Mouse (Mus musculus) neutrophil, adult 5-6 weeks (primary cell): ENCODE data around the gene Tbx1. TPM values are rescaled to one million over a fixed set of nuclear protein-coding genes. Genes with fewer than 3 reads are reported as not detected.

Source experiments
- ATAC-seq: fragments of 151-379, 151-347 bp; 2 replicates; pipeline ENCODE4 v1.8.0; 2017; ENCODE audit warnings: mild to moderate bottlenecking, moderate TSS enrichment; ENCODE audit not compliant: insufficient number of reproducible peaks, poor library complexity, low FRiP score, severe bottlenecking; ENCODE audit errors: extremely low read depth
- total RNA-seq: library from RNA; stranded (forward); fragments of 200-1000 nt; gene quantifications from 2 replicates; pipeline ENCODE4 v1.2.3, GENCODE M21; 2017

Gene Tbx1
- total RNA-seq, 1 experiment from 2014 or later, result not detected

DNA sequence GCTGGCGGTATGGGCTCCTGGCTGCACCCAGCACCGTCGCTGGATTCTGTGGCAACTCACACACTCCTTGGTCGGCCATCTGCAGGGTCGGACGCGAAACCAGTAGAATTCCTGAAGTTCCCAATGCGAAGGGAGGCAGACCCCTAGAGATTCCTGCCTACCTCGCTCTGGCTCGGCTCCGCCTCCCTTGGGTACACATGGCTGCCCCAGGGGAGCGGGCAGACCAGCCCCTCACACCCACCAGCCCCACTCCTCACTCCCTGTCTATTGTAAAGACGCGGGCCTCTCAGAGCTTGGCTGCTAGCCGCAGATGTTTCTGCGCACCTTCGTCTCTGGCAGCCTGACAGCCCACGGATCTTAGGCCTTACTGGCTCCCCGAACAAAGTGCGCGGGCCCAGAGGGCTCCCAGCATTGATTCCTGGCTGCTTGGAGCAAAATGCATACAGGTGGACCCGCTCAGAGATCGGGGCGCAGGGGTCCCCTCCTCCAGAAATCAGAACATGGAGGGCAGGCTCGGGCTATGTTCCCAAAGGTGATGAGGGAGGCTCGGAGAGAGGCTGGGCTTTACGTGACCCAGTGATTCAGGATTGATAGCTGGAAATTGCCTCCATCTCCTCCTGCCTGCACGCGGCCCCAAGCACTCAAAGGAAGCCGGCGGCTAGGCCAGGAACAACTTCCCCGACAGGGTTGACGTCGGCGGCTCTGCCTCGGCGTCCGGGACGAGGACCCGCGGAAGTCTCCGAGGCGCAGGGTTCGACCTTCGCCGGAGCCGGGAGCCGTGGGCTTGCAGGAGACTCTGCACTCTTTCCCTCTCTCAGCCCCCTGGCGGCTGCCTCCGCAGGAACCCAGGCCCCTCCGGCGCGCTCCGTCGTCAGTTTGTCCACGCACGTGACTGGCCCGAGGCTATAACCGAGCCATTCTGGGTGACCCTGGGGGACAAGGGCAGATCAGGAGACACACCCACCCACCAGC, 862 bp upstream of the Tbx1 start:
- no peak for ATAC-seq

- no peak for ATAC-seq
Observed at GRCm38 (mm10) chr16:18589080-18589621, 1.3 kb downstream of the Tbx1 start.

DNA sequence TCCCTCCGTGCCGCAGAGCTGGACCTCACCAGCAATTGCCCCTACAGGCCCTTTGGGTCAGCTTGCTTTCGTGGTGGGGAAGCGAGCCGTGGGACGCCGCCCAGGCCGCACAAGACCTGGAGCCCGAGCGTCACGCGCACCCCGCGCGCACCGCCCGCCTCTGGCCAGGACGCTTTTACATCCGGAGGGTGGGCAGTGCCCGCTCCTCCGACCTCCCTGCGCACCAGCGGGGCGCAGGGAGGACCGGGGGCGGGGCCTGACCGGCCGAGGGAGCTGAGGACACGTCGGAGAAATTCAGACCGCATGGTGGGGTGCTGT, 1.8 kb downstream of the Tbx1 start:
- no peak for ATAC-seq

DNA sequence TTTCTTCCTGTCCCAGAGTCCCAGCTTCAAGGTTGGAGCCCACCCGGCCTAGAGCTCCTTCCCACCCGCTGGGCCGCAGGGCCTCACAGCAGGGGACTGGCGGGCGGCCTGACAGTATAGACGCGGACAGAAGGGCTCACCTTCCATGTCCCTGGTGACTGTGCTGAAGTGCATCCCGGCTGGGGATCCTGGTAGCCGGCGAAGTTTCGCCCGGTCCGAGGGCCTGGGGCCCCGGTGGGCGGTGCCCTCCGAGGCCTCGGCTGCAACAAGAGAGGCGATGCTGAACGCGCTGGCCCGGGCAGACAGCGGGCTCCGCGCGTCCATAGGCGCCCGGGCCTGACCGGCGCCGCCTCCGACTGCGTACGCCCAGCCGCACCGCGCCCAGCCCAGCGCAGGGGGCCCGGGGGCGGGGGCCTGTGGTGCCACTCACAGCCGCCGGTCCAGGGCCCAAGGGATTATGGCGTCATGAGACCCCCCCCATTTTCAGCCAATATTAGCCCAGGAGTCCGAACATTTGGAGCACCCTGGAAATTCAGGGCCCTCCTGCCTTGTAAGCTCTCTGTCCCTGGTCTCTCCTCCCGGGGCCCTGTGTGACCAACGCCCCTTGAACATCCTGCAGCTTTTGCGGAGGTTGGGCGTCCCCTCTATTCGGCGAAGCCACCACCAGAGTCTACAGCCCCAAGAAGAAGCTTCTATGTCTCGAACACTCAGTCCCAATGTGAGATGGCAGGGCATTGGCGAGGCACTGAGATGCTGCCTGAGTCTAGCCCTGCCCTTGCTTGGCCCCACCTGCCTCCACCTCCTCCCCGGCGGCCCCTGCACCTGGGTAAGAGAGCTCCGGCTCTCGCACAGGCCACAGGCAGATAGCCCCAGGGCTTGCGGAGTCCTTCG, 2.4 kb downstream of the Tbx1 start:
- ATAC-seq, result no peak

GRCm38 (mm10) chr16:18586906-18587546, 3.4 kb downstream of the Tbx1 start:
- no peak for ATAC-seq

GRCm38 (mm10) chr16:18586076-18586905, 4.2 kb downstream of the Tbx1 start:
- ATAC-seq, result no peak

- ATAC-seq, result no peak
Observed at GRCm38 (mm10) chr16:18585676-18586075, 4.8 kb downstream of the Tbx1 start.

DNA sequence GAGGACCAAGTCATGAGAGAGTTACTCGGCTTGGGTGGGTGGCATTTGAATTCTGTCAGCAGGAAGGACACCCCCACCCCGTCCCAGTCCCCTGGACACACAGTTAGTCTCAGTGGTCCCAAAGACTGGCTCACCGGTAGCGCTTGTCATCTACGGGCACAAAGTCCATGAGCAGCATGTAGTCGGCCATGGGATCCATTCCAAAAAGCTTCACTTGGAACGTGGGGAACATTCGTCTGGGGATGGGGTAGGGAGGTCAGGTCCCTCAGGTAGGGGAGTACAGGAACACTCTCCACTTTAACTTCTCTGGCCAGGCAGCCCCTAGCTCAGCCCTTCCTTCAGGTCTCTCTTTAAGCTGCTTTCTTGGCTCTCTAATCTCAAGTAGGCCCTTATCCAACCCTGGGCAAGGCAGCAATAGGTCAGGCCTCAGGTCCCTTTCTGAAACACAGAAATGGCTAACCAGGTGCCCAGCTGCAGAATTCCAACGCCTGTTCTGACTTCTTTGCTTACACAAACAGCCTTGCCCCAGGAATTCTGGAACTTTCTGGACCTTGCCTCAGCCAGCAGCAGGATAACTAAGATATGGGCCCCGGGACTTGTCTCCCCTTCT, 5.5 kb downstream of the Tbx1 start:
- no peak for ATAC-seq

DNA sequence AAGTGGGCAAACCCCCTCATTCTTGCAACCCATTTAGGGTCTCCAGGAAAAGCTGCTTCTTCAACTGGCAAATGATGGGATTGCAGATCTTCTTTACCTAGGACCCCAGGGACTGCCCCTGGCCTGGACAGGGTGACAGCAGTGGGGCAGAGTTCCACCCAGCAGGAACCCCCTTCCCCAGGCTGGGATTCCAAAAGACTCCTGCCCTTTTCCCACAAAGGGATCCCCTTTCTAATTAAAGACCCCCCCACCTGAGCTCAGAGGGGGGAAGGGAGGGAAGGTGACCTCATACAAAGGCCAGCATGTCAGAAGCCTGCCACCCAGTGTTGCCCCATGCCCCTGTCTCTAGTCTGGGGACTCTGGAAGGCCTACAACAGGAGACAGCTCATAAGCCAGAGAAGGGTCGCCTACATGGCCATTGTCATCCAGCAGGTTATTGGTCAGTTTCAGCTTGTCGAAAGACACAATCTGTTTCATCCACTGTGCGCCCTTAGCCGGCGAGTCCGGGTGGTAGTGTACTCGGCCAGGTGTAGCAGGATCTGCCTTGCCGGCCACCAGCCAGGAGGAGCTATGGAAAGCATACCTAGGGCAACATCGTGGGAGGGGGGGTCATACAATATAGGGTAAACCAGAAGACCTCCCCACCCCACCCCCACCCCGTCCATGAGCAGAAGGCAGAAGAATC, 6.7 kb downstream of the Tbx1 start:
- ATAC-seq, result no peak

DNA sequence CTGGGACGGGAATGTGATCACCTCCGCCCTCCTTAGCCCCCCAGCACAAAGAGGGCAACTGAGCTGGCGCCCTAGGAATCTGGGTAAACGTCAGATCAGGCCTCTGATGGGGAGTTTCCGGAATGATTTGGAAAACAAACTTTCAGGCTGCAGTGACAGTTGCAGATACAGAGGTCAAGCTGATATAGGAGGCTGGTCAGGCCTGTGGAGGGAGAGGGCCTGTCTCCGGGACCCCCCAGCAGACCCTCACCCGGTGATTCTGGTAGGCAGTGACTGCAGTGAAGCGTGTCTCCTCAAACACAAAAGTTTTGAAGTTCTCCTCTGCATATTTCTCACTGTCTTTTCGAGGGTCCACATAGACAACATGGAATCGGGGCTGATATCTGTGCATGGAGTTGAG, 7.3 kb downstream of the Tbx1 start:
- no peak for ATAC-seq

- ATAC-seq, result no peak
Observed at GRCm38 (mm10) chr16:18582426-18583148, 7.9 kb downstream of the Tbx1 start.

DNA sequence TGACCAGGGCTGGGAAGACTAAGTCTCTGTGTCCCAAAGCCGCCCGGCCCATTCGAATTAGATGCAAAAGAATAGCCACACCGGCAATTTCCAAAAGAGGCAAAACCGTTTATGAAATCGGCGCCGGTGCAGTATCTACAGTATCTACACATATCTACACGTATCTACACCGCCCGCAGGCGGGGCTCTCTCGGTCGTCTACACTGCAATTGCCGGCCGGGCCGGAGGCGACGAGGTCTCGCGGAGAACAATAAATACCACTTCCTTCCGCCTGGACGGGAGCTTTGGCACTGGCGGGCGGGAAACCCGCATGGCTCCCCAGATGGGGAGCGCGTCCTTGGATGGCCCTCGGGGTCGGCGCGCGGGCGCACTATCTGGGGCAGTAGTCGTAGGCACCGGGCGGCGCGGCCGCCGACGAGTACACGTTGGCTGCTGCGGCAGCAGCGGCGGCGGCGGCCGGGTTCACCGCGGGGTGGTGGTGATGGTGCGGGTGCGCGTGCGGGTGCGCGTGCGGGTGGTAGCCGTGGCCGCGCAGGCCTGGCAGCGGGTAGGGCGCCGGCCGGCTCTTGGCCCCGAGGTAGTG, 8.8 kb downstream of the Tbx1 start:
- no peak for ATAC-seq

DNA sequence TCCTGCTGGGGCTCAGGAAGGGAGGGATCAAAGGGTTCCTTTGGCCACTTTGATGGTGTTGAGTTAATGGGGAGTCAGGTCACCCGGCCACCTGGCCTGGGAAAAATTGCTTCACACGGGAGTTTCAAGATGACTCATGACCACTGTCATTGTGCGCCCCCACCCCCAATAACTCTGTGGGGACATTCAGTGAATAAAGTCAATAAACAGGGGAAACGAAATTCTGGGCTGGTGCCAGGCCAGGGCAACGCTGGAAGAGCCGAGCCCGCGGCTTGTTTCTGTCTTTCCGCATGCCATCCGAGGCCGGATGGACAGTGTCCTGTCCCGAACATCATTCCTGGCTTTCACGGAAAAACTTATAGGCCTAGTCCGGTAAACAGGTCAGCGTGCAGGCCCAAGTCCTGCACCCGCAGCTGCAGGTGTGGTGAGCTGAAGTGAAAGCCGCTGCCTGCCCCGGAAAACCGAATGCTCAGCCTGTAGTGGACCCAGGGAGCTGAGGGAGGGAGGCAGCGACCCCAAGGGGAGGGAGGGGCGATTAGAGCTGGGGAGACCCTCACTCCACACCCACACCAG, 9.3 kb downstream of the Tbx1 start:
- no peak for ATAC-seq

GRCm38 (mm10) chr16:18580389-18580788, 10.1 kb downstream of the Tbx1 start:
- ATAC-seq, result no peak

- ATAC-seq, result no peak
Observed at GRCm38 (mm10) chr16:18577599-18578160, 12.8 kb downstream of the Tbx1 start.

DNA sequence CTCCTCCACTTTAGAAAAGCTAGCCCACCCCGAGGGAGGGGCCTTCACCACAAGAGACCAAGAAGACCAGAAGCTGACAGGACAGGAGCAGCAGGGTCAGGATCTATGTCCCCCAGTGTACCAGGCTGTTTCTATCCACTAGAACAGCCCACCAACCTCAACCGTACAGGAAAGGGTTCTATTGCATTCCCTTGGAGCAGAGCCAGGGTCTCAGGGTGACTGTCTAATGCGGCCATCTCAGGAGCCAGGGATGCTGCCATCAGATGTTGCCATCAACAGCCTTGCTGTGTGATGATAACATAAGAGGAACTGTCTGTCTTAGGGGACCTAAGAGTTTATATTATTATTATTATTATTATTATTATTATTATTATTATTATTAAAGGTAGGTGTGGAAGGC, 13.4 kb downstream of the Tbx1 start:
- ATAC-seq, result no peak
